Mouse (Mus musculus) forebrain, embryonic 13.5 days (tissue): Measurements from ENCODE around the gene Ahcyl1. TPM values are rescaled to one million over a fixed set of nuclear protein-coding genes. Genes with fewer than 3 reads are reported as not detected.
"Not testable (repeated sequence)": the region's sequence is repeated elsewhere in the genome, so short reads cannot be mapped to it uniquely, and the experiment has no call there.

Source experiments
- ATAC-seq: fragments of 200-750 bp; cut with Nextera tagmentation; 2 replicates; pipeline ENCODE4 v1.8.0; 2017
- H3K27ac ChIP-seq: fragments of 300-500 bp; sonication (generic); 2 replicates; pipeline ENCODE4 v1.5.1; 2015; ENCODE audit warnings: inconsistent platforms, mild to moderate bottlenecking, moderate library complexity
- H3K27me3 ChIP-seq: fragments of 300-500 bp; sonication (generic); 2 replicates; pipeline ENCODE4 v1.6.1; 2015; ENCODE audit warnings: mild to moderate bottlenecking, inconsistent platforms
- H3K36me3 ChIP-seq: fragments of 300-500 bp; sonication (generic); 2 replicates; pipeline ENCODE4 v1.6.1; 2015; ENCODE audit warnings: mild to moderate bottlenecking, inconsistent platforms; ENCODE audit not compliant: poor library complexity, severe bottlenecking
- H3K4me1 ChIP-seq: fragments of 300-500 bp; sonication (generic); 2 replicates; pipeline ENCODE4 v1.6.1; 2015; ENCODE audit warnings: inconsistent platforms
- H3K4me2 ChIP-seq: fragments of 300-500 bp; sonication (generic); 2 replicates; pipeline ENCODE4 v1.6.1; 2015; ENCODE audit warnings: inconsistent platforms, mild to moderate bottlenecking, moderate library complexity
- H3K4me3 ChIP-seq: fragments of 300-500 bp; sonication (generic); 2 replicates; pipeline ENCODE4 v1.5.1; 2015; ENCODE audit warnings: mild to moderate bottlenecking, inconsistent platforms
- H3K9ac ChIP-seq: fragments of 300-500 bp; sonication (generic); 2 replicates; pipeline ENCODE4 v1.6.1; 2015; ENCODE audit warnings: mild to moderate bottlenecking, inconsistent platforms
- H3K9me3 ChIP-seq: fragments of 300-500 bp; sonication (generic); replicated peaks from 2 replicates; pipeline ENCODE4 v1.6.1; 2016; ENCODE audit warnings: inconsistent platforms
- WGBS: fragments of 180-500 bp; shearing (Covaris S2); methylation state at CpG from one replicate; pipeline ENCODE4 v1.1.7; 2015; 5-methylcytosine and 5-hydroxymethylcytosine counted together
- polyA plus RNA-seq: library from polyadenylated mRNA; unstranded; fragments of >200 nt; fragmentation: Nextera tagmentation; extraction: Ambion mirVana; gene quantifications from 2 replicates; pipeline ENCODE4 v1.2.1, GENCODE M21; 2015

Gene Ahcyl1
- polyA plus RNA-seq, 1 experiment from 2014 or later: 98.6 TPM

DNA sequence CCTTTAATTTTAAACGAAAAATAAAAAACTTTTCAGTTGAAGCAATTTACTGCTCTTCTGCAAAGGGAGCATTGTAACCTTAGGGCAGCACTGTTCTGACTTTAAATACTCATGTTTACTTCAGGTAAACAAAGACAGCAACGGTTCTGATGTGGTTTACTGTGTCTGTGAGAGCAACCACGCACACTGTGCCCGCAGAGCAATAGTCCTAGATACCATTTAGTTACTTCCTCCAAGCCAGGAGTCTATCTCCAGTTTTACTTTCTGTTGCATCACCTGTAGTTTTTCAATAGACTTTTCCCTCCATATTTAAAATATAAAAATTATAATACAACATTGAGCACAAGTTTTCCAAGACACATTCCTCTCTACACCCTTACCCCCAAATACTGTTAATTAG lies 25.9 kb downstream of the Ahcyl1 start:
- ATAC-seq: no peak
- Histone ChIP-seq H3K9me3 (no peaks in the 10 kb centered on the region), H3K36me3 (peaks cover 90% of the 10 kb centered on the region), H3K4me1 (no peaks in the 10 kb centered on the region), H3K9ac (no peak overlapping the region), H3K27me3 (no peaks in the 10 kb centered on the region), H3K4me2 (no peak overlapping the region), H3K27ac (no peak overlapping the region), H3K4me3 (no peak overlapping the region)
- WGBS: 92% methylated on average over 4 of the region's 4 CpGs

DNA sequence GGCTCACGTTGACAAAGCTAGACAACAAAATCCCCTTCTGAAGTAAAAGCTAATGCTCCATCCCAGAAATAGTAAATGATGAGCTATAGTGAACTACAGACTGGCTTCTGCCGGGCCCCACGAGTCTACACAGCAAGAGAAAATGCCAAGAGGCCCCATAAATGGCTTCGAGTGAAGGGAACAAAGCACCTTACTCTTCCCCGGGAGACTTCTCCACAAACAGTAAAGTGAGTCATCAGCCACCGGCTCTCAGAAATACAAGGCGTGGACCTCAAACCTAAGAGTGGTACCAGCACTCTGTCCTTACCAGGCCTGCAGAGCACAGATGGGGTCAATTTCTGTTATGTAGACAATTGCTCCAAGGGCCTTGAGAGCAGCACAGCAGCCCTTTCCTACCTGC lies 27.6 kb downstream of the Ahcyl1 start:
- Histone ChIP-seq H3K4me2 (no peak overlapping the region), H3K27me3 (no peaks in the 10 kb centered on the region), H3K9me3 (no peaks in the 10 kb centered on the region), H3K4me1 (no peaks in the 10 kb centered on the region), H3K27ac (no peak overlapping the region), H3K9ac (no peak overlapping the region), H3K36me3 (peaks cover 89% of the 10 kb centered on the region), H3K4me3 (no peak overlapping the region)
- ATAC-seq: no peak
- WGBS: 94% methylated on average over 7 of the region's 7 CpGs

- ATAC-seq: no peak
- Histone ChIP-seq H3K4me1 (no peaks in the 10 kb centered on the region), H3K9ac (no peak overlapping the region), H3K4me2 (no peak overlapping the region), H3K9me3 (no peaks in the 10 kb centered on the region), H3K27ac (no peak overlapping the region), H3K4me3 (no peak overlapping the region), H3K27me3 (no peaks in the 10 kb centered on the region), H3K36me3 (peaks cover 93% of the 10 kb centered on the region)
- WGBS: 91% methylated on average over 6 of the region's 6 CpGs
Observed at GRCm38 (mm10) chr3:107667426-107667825, 28.9 kb downstream of the Ahcyl1 start.

GRCm38 (mm10) chr3:107664641-107665040 lies 31.7 kb downstream of the Ahcyl1 start:
- no peaks in the 10 kb centered on the region for H3K4me1 ChIP-seq
- no peaks in the 10 kb centered on the region for H3K9me3 ChIP-seq
- no peak overlapping the region for H3K27ac ChIP-seq
- whole genome bisulfite sequencing: 100% methylated on average over 1 of the region's 1 CpGs
- H3K4me2 ChIP-seq: no peak overlapping the region
- H3K27me3 ChIP-seq: no peaks in the 10 kb centered on the region
- no peak for ATAC-seq
- H3K9ac ChIP-seq: no peak overlapping the region
- H3K36me3 ChIP-seq: peaks cover 95% of the 10 kb centered on the region
- no peak overlapping the region for H3K4me3 ChIP-seq

GRCm38 (mm10) chr3:107659000-107659399 lies 37.4 kb downstream of the Ahcyl1 start:
- 84% methylated on average over 1 of the region's 1 CpGs for WGBS
- H3K4me3 ChIP-seq: no peak overlapping the region
- no peaks in the 10 kb centered on the region for H3K9me3 ChIP-seq
- peaks cover 39% of the 10 kb centered on the region for H3K36me3 ChIP-seq
- H3K9ac ChIP-seq: no peak overlapping the region
- H3K27ac ChIP-seq: no peak overlapping the region
- no peak for ATAC-seq
- no peaks in the 10 kb centered on the region for H3K27me3 ChIP-seq
- H3K4me1 ChIP-seq: no peaks in the 10 kb centered on the region
- H3K4me2 ChIP-seq: no peak overlapping the region

DNA sequence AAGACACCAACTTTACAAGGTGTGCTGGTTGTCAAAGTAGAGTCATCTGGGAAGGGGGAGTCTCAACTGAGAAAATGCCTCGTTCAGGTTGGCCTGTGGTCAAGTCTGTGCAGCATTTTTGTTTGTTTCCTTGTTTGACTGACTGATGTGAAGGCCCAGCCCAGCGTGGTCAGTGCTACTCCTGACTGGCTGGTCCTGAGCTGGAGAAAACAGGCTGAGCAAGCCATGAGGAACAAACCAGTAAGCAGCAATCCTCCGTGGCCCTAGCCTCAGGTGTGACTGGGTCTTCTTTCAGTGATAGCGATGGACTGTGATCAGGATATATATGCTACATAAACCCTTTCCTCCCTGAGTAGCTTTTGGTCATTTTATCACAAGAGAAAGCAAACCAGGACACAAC lies 39.5 kb downstream of the Ahcyl1 start:
- H3K36me3 ChIP-seq: peaks cover 20% of the 10 kb centered on the region
- H3K4me2 ChIP-seq: no peak overlapping the region
- no peak for ATAC-seq
- H3K4me1 ChIP-seq: no peaks in the 10 kb centered on the region
- H3K27me3 ChIP-seq: no peaks in the 10 kb centered on the region
- H3K27ac ChIP-seq: no peak overlapping the region
- WGBS: 84% methylated on average over 4 of the region's 4 CpGs
- no peak overlapping the region for H3K4me3 ChIP-seq
- no peak overlapping the region for H3K9ac ChIP-seq
- H3K9me3 ChIP-seq: peaks cover 3% of the 10 kb centered on the region; the same call in 1 of the 2 replicates

- Histone ChIP-seq H3K36me3 (peaks cover 15% of the 10 kb centered on the region), H3K4me3 (no peak overlapping the region), H3K4me2 (no peak overlapping the region), H3K9me3 (peaks cover 3% of the 10 kb centered on the region; the same call in 1 of the 2 replicates), H3K27me3 (no peaks in the 10 kb centered on the region), H3K9ac (no peak overlapping the region), H3K27ac (no peak overlapping the region), H3K4me1 (no peaks in the 10 kb centered on the region)
- 90% methylated on average over 2 of the region's 2 CpGs for WGBS
- no peak for ATAC-seq
Observed at GRCm38 (mm10) chr3:107656151-107656550, 40.2 kb downstream of the Ahcyl1 start.

- H3K27ac ChIP-seq: no peak overlapping the region
- H3K4me2 ChIP-seq: no peak overlapping the region
- no peak for ATAC-seq
- H3K27me3 ChIP-seq: no peaks in the 10 kb centered on the region
- H3K4me3 ChIP-seq: no peak overlapping the region
- 86% methylated on average over 3 of the region's 3 CpGs for WGBS
- no peak overlapping the region for H3K9ac ChIP-seq
- H3K4me1 ChIP-seq: no peaks in the 10 kb centered on the region
- peaks cover 8% of the 10 kb centered on the region for H3K36me3 ChIP-seq
- H3K9me3 ChIP-seq: peaks cover 3% of the 10 kb centered on the region; the same call in 1 of the 2 replicates
Observed at GRCm38 (mm10) chr3:107655491-107655890, 40.9 kb downstream of the Ahcyl1 start.

DNA sequence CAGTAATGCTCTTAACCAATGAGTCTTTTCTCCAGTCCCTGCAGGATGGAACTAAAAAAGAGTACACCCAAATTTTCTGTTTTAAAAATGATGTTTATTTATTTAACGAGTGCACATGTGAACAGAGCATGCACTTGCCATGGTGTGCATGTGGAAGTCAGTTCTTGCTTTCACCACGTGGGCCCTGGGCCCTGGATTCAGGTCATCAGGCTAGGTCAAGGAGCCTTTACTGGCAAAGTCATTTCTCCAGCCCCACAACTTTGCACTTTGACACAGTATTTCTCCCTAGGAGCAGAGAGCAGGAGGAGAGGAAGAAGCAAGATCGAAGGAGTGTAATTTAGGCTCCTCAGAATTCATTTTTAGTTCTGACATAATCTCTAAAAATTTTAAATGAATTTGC lies 41.5 kb downstream of the Ahcyl1 start:
- no peaks in the 10 kb centered on the region for H3K27me3 ChIP-seq
- H3K9me3 ChIP-seq: peaks cover 3% of the 10 kb centered on the region; the same call in 1 of the 2 replicates
- H3K36me3 ChIP-seq: peaks cover 2% of the 10 kb centered on the region
- H3K4me2 ChIP-seq: no peak overlapping the region
- H3K4me3 ChIP-seq: no peak overlapping the region
- H3K9ac ChIP-seq: no peak overlapping the region
- H3K4me1 ChIP-seq: no peaks in the 10 kb centered on the region
- no peak for ATAC-seq
- 86% methylated on average over 3 of the region's 3 CpGs for WGBS
- no peak overlapping the region for H3K27ac ChIP-seq

DNA sequence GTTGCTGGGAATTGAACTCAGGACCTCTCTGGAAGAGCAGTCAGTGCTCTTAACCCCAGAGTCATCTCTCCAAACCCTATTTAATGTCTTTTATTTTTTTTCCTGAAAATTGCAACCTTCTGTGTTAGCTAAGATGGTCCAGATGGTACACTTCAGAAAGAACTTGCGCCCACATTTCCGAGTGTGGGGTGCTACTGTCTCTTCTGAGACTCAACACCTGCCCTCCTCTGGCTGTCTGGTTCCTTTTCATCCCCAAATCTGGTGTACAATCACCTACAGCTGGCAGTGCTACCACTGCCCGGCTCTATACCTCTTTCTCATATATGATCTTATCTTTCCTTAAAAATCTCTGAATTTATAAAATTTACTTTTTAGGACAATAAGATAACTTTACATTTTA lies 43.4 kb downstream of the Ahcyl1 start:
- H3K9me3 ChIP-seq: peaks cover 3% of the 10 kb centered on the region; the same call in 1 of the 2 replicates
- ATAC-seq: no peak
- H3K4me2 ChIP-seq: no peak overlapping the region
- 97% methylated on average over 3 of the region's 3 CpGs for WGBS
- H3K9ac ChIP-seq: no peak overlapping the region
- H3K4me3 ChIP-seq: no peak overlapping the region
- H3K27ac ChIP-seq: no peak overlapping the region
- H3K36me3 ChIP-seq: no peaks in the 10 kb centered on the region
- H3K27me3 ChIP-seq: no peaks in the 10 kb centered on the region
- H3K4me1 ChIP-seq: no peaks in the 10 kb centered on the region

DNA sequence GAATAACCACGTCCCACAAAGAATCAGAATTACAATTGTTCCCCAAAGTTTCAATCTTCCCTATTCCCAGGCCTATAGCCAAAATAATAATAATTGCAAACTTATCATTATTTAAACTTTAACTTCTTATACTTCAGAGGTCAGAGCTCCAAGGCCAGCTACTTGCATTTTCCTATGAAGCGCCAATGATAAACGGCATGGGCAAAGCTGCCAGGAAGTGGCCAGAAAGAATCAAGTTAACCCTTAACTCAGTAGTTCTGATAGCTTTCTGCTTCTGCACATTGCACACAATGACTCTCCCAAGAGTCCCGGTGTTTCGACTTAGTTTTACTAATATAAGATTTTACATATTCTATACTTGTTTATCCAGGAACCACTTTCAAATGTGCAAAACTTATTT lies 46.1 kb downstream of the Ahcyl1 start:
- ATAC-seq, H3K36me3 ChIP-seq, H3K4me3 ChIP-seq, H3K27me3 ChIP-seq, H3K9me3 ChIP-seq, H3K4me2 ChIP-seq, H3K27ac ChIP-seq, H3K4me1 ChIP-seq, H3K9ac ChIP-seq: not testable (repeated sequence)
- WGBS: 83% methylated on average over 5 of the region's 5 CpGs

- no peaks in the 10 kb centered on the region for H3K27me3 ChIP-seq
- ATAC-seq: no peak
Observed at GRCm38 (mm10) chr3:107646947-107647346, 49.4 kb downstream of the Ahcyl1 start.

DNA sequence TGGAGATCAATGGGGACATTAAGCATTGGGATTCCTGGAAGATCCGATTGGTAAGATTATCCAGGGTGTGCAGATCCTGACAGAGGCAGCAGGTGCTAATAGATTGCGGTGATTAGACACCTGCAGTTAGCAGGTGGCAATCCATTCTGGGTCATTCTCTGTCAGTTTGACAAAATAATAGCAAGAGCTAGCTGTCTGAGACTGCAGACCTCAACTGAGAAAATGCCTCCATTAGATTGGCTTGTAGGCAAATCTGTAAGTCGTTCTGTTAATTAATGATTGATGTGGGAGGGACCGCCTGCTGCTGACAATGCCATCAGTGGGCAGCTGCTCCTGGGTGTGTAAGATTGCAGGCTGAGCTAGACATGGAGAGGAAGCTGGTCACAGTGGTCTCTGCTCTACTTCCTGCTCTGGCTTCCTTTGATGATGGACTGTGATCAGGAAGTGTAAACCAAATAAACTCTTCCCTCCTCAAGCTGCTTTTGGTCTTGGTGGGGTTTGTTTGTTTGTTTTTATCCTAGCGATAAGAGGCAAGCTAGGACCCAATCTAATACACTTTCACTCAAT lies 58.7 kb downstream of the Ahcyl1 start:
- Histone ChIP-seq H3K27ac (no peak overlapping the region), H3K9ac (no peak overlapping the region), H3K36me3 (no peaks in the 10 kb centered on the region), H3K4me1 (0 out of 2 replicates have a peak, but pooled peaks cover 2% of the 10 kb centered on the region), H3K9me3 (no peaks in the 10 kb centered on the region), H3K27me3 (no peaks in the 10 kb centered on the region), H3K4me3 (no peak overlapping the region), H3K4me2 (no peak overlapping the region)
- no peak for ATAC-seq
- 53% methylated on average over 5 of the region's 5 CpGs for WGBS

More at GRCm38 (mm10) chr3:107646947-107647346, 49.4 kb downstream of the Ahcyl1 start:
- H3K4me3 ChIP-seq: no peak overlapping the region
- H3K36me3 ChIP-seq: no peaks in the 10 kb centered on the region
- H3K4me2 ChIP-seq: no peak overlapping the region
- 95% methylated on average over 3 of the region's 3 CpGs for WGBS
- H3K4me1 ChIP-seq: no peaks in the 10 kb centered on the region
- H3K9ac ChIP-seq: no peak overlapping the region
- H3K9me3 ChIP-seq: no peaks in the 10 kb centered on the region
- H3K27ac ChIP-seq: no peak overlapping the region
